Mouse (Mus musculus): Measurements from ENCODE around the gene Otx1. TPM values are rescaled to one million over a fixed set of nuclear protein-coding genes. Genes with fewer than 3 reads are reported as not detected.

Gene Otx1
- polyA plus RNA-seq, 1 experiment from 2014 or later = not detected

- DNase-seq (ENCODE audit: low spot score) (no peak), ATAC-seq (ENCODE audit: insufficient read depth, low FRiP score, low TSS enrichment) (no peak)
- no peak overlapping the region for H3K27ac ChIP-seq (ENCODE audit: low read depth, low read length)
- H3K9me3 ChIP-seq (ENCODE audit: control insufficient read depth, low read length) = no peaks in the 10 kb centered on the region
- no peak overlapping the region for H3K4me2 ChIP-seq (ENCODE audit: low read depth)
- WGBS = 69% methylated on average over 3 of the region's 3 CpGs
- no peaks in the 10 kb centered on the region for H3K27me3 ChIP-seq (ENCODE audit: control insufficient read depth, insufficient read depth, low read length)
- H3K4me1 ChIP-seq (ENCODE audit: control insufficient read depth, insufficient read depth, low read length) = no peaks in the 10 kb centered on the region
- H3K36me3 ChIP-seq (ENCODE audit: control insufficient read depth, insufficient read depth, low read length) = no peaks in the 10 kb centered on the region
- no peak overlapping the region for H3K9ac ChIP-seq (ENCODE audit: low read length)
- no peak overlapping the region for H3K4me3 ChIP-seq (ENCODE audit: low read depth, low read length)
These were observed 29.1 kb downstream of the Otx1 start for GRCm38 (mm10) chr11:21973597-21973996.

DNA sequence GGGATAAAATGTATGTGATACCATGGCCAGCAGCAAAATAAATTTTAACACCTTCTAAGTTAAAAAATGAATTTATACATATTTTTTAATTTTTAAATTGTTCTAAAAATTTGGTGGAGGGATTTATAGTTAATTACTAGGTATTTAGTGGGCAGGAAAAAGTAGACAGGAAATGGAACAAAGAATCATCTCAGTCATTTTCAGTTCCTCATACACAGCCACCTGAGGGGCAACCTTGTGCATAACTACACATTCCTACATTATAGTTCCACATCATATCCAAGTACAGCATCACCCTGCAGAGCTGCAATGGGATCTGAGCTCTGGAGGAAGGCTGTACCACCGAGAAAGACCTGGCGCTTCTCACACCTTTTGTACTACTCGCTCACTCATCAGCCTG, 33.8 kb downstream of the Otx1 start:
- no peaks in the 10 kb centered on the region for H3K27me3 ChIP-seq (ENCODE audit: control insufficient read depth, insufficient read depth, low read length)
- 92% methylated on average over 3 of the region's 3 CpGs for WGBS
- H3K4me2 ChIP-seq (ENCODE audit: low read depth) = no peak overlapping the region

GRCm38 (mm10) chr11:21955167-21955566, 47.5 kb downstream of the Otx1 start:
- Histone ChIP-seq H3K9ac (ENCODE audit: low read length) (no peak overlapping the region), H3K4me2 (ENCODE audit: low read depth) (no peak overlapping the region), H3K4me1 (ENCODE audit: control insufficient read depth, insufficient read depth, low read length) (no peaks in the 10 kb centered on the region), H3K9me3 (ENCODE audit: control insufficient read depth, low read length) (no peaks in the 10 kb centered on the region), H3K27ac (ENCODE audit: low read depth, low read length) (no peak overlapping the region), H3K36me3 (ENCODE audit: control insufficient read depth, insufficient read depth, low read length) (no peaks in the 10 kb centered on the region), H3K4me3 (ENCODE audit: low read depth, low read length) (no peak overlapping the region), H3K27me3 (ENCODE audit: control insufficient read depth, insufficient read depth, low read length) (no peaks in the 10 kb centered on the region)
- DNase-seq (ENCODE audit: low spot score) (no peak), ATAC-seq (ENCODE audit: insufficient read depth, low FRiP score, low TSS enrichment) (no peak)
- WGBS = 90% methylated on average over 7 of the region's 7 CpGs

More for the DNA sequence above, 33.8 kb downstream of the Otx1 start:
- Histone ChIP-seq H3K36me3 (ENCODE audit: control insufficient read depth, insufficient read depth, low read length) (no peaks in the 10 kb centered on the region), H3K9me3 (ENCODE audit: control insufficient read depth, low read length) (no peaks in the 10 kb centered on the region), H3K4me3 (ENCODE audit: low read depth, low read length) (no peak overlapping the region), H3K4me1 (ENCODE audit: control insufficient read depth, insufficient read depth, low read length) (no peaks in the 10 kb centered on the region), H3K9ac (ENCODE audit: low read length) (no peak overlapping the region), H3K27ac (ENCODE audit: low read depth, low read length) (no peak overlapping the region)
- ATAC-seq (ENCODE audit: insufficient read depth, low FRiP score, low TSS enrichment) (no peak), DNase-seq (ENCODE audit: low spot score) (no peak)

- WGBS = 93% methylated on average over 2 of the region's 2 CpGs
- H3K4me1 ChIP-seq (ENCODE audit: control insufficient read depth, insufficient read depth, low read length) = no peaks in the 10 kb centered on the region
- no peak for ATAC-seq (ENCODE audit: insufficient read depth, low FRiP score, low TSS enrichment)
These were observed 51.0 kb downstream of the Otx1 start for GRCm38 (mm10) chr11:21951657-21952237.

DNA sequence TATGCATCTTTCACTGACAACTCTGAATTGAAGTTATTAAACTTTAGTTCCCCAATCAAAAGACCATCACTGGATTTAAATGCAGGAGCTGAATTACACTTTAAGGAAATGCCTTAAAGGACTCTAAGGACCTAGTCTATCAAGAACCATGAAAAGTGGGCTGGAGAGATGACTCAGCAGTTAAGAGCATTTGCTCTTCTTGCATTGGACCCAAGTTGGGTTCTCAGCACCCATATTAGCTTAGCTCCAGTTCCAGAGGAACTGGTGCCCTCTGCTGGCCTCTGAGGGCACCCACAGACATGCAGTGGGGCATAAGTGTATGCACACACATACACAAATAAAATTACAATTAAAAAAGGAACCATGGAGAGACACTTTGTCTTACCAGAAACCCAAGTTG, 52.6 kb downstream of the Otx1 start:
- no peak overlapping the region for H3K4me3 ChIP-seq (ENCODE audit: low read depth, low read length)
- H3K27me3 ChIP-seq (ENCODE audit: control insufficient read depth, insufficient read depth, low read length) = no peaks in the 10 kb centered on the region
- H3K27ac ChIP-seq (ENCODE audit: low read depth, low read length) = no peak overlapping the region
- no peak for DNase-seq (ENCODE audit: low spot score)
- no peaks in the 10 kb centered on the region for H3K4me1 ChIP-seq (ENCODE audit: control insufficient read depth, insufficient read depth, low read length)
- no peak overlapping the region for H3K4me2 ChIP-seq (ENCODE audit: low read depth)
- no peak for ATAC-seq (ENCODE audit: insufficient read depth, low FRiP score, low TSS enrichment)
- no peaks in the 10 kb centered on the region for H3K9me3 ChIP-seq (ENCODE audit: control insufficient read depth, low read length)
- no peaks in the 10 kb centered on the region for H3K36me3 ChIP-seq (ENCODE audit: control insufficient read depth, insufficient read depth, low read length)
- H3K9ac ChIP-seq (ENCODE audit: low read length) = no peak overlapping the region

More at GRCm38 (mm10) chr11:21951657-21952237, 51.0 kb downstream of the Otx1 start:
- H3K27ac ChIP-seq (ENCODE audit: low read depth, low read length) = no peak overlapping the region
- no peak overlapping the region for H3K4me3 ChIP-seq (ENCODE audit: low read depth, low read length)
- H3K9me3 ChIP-seq (ENCODE audit: control insufficient read depth, low read length) = no peaks in the 10 kb centered on the region
- no peak for DNase-seq (ENCODE audit: low spot score)
- H3K4me2 ChIP-seq (ENCODE audit: low read depth) = no peak overlapping the region
- H3K36me3 ChIP-seq (ENCODE audit: control insufficient read depth, insufficient read depth, low read length) = no peaks in the 10 kb centered on the region
- no peaks in the 10 kb centered on the region for H3K27me3 ChIP-seq (ENCODE audit: control insufficient read depth, insufficient read depth, low read length)
- H3K9ac ChIP-seq (ENCODE audit: low read length) = no peak overlapping the region
